Mouse (Mus musculus): ENCODE data around the gene Optn.
A peak's percentile ranks its signal among the peaks of the same experiment; 100 is the strongest.

Gene Optn

DNA sequence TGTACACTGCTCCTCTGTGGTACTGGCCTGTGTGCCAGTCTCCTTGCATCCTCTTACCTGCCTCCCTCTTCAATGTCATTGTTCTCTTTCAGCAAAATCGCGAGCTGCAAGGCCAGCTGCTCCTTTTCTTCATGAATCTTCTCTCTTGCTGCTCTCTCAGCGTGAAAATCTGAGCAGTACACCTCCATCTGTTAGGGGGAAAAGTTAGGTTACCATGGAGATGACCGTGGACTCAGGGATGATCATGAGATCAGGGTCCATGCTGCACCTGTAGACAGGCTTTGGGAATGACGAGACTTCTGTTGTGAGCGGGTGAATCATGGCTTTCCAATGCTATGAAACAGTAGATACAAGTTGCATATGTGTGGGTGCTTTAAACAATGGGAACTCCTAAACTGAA, 36.8 kb downstream of the Optn start:
- no peak for DNase-seq

DNA sequence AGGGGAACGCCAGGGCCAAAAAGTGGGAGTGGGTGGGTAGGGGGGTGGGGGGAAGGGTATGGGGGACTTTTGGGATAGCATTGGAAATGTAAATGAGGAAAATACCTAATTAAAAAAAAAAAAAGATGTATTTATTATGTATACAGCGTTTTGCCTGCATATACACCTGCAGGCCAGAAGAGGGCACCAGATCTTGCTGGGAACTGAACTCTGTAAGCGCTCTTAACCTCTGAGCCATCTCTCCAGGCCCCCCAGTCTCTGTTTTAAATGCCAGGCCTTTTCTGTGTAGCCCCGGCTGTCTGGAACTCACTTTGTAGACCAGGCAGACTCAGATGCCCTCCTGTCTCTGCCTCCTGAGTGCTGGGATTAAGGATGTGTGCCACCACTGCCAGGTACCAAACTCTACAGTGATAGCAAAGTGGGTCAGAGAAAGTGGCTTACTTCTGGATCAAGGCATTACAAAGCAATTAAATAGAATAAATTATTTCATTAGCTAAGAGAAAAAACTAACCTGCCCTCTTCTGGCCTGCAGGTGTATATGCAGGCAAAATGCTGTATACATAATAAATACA, 38.6 kb downstream of the Optn start:
- no peak for DNase-seq

GRCm38 (mm10) chr2:5023699-5024399, 40.0 kb downstream of the Optn start:
- no peak for DNase-seq

- DNase-seq, result no peak
Observed at GRCm38 (mm10) chr2:5023275-5023674, 40.6 kb downstream of the Optn start.

DNA sequence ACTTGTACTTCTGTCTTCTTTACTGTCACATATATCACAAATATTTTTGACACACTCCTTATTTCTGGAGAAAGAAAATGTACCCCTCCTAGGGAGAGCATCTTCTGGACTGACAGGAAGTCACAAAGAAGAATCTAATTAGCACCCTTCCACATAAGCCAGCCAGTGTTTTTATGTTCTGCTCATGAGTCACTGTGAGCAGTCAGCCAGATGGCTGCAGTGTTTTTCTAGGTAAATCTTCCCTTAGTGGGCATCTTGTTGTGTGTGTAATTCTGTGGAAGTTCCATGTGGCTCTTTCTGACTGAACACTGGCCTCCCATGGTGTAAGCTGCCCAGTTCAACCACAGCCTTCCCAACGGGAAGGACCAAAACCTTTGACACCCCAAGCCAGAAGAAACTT, 44.1 kb downstream of the Optn start:
- no peak for DNase-seq

DNA sequence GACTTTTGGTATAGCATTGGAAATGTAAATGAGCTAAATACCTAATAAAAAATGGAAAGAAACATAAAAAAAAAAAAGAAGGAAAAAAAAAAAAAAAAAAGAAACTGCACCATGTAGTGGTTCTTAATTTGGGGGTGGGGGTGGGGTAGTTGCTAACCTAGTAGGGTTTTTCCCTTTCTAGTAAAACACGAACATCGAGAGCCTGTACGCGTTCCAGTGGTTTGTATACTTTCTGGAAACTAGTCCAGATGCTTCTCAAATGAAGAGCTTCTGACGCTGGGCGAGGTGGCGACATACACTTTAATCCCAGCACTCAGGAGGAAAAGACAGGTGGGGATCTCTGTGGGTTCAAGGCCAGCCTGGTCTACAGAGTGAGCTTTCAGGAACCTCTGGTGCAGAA, 46.9 kb downstream of the Optn start:
- no peak for DNase-seq

DNA sequence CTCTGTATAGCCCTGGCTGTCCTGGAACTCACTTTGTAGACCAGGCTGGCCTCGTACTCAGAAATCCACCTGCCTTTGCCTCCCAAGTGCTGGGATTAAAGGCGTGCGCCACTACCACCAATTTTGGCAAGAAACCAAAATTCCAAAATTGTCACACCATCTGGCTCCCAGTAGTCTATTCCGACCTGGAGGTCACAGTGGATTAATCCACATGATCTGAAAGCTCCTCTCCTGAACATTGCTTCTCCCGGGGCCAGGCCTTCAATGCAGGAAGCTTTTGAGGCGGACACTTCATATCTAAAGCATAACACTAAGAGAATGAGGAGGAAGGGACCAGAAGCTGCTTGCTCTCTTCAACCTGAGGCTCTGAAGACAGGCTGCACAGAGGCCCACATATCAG, 48.3 kb downstream of the Optn start:
- DNase-seq, result no peak

- no peak for DNase-seq
Observed at GRCm38 (mm10) chr2:5014616-5015015, 49.2 kb downstream of the Optn start.

DNA sequence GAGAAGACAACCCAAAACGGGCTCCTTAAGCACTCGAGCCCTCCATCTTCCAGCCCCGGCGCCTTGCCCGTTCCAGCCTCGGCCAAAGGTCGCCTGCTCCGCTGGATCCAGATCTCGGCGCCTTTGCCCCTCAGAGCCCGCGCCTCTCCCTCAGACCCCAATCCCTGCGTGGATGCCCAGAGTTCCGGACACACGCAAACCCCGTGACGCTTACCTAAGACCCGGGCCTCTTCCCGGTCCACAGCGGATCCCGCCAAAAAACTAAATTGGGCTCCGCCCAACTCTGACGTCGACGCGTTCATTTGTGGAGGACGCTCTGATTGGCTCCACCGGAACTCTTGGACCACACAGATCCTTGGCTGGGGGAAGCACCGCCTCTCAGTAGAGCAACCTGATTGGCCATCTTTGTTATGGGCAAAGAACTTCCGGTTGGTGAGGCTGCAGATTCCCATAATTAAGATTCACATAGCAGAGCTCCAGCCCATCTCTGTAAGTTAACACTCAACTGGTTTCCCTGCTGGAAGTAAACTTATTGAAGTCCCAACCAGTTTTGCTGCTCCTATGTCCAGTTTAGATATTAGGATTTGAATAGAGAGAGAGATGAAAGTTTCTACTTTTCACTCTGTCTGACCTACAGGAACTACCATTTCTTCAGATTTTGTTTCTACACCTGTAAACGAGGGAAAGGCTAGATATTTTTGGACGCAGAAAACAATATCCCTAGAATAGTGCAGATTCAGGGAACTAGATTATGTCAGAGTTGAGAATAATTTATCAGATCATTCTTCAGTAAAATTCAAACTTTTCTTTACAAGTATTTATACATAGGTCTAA, 51.1 kb downstream of the Optn start, which contains the start of gene Mcm10:
Gene Mcm10, minus strand, starts transcription at position 301 of the 834 bp plus-strand sequence.
- peak; percentile 96 for DNase-seq

DNA sequence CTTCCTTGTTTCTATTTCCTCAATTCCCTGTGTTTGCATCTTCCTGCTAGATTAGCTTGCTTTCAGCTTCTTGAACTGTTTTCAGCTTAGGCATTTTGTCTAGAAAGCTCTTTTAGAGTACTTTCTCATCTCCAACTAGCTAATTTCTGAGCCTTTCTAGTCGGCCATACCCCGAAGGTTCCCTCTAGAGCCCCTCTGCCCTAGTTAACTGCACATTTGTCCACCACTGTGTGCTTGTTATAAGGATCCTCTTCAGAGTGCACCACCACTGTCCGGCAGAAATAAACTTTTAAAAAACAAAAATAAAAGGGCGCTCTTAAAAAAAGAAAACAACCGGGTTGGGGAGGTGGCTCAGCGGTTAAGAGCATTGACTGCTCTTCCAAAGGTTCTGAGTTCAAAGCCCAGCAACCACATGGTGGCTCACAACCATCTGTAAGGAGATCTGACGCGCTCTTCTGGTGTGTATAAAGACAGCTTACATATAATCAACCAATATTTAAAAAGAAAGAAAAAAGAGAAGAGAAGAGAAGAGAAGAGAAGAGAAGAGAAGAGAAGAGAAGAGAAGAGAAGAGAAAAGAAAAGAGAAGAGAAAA, 51.9 kb downstream of the Optn start:
- no peak for DNase-seq

DNA sequence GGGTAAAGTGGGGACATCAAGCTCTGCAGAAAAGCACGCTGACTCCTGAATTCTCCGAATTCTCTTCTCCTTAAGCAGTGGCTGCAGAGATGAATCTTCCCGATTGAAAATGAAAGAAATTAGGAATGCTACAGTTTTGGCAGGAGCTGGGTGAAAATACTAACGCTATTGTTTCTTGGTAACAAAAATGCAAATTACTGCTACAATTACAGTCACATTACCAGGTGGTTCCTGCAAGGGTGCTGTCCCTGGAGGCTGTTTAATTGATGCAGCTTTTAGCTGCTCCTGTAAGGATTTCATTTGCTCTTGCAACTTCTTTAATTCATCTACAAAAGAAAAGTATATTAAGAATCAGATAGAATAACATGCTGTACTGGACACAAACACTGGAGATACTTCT, 56.7 kb downstream of the Optn start:
- DNase-seq, result no peak

DNA sequence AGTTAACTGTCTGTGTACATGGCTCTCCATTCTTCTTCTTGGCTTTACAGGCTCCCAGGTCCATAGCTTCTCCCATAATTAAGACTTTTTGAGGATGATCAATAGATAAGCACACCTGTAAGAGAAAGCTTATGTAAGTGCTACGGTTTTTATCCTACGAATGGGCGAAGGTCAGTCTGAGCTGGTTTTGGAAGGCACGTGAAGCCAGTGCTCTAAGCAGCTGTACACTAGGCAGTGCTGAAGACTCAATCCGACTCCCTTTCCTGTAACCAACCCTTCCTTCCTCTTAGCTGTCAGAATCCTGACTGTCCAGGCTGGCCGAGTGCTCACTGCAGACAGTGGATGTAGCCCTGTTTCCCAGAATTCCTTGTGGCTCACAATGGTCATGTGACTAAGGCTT, 62.6 kb downstream of the Optn start:
- DNase-seq, result no peak

DNA sequence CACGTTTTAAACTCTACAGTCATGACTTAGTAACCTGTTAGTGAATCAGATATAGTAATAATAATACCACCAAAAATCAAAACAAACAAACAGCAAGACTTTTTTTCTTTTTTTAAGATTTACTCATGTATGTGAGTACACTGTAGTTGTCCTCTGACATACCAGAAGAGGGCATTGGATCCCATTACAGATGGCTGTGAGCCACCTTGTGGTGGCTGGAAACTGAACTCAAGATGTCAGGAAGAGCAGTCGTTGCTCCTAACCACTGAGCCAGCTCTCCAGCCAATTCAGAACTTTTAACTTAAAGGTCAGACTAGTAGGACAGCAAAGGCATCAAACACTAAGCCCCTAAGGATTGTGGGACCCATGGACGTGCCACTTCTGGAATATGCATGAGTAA, 64.9 kb downstream of the Optn start:
- DNase-seq, result peak; percentile 48

- DNase-seq, result peak; percentile 92
Observed at GRCm38 (mm10) chr2:4996421-4996824, 67.4 kb downstream of the Optn start.

GRCm38 (mm10) chr2:4995646-4996045, 68.2 kb downstream of the Optn start:
- peak; percentile 36 for DNase-seq

- DNase-seq, result peak; percentile 76
Observed at GRCm38 (mm10) chr2:4994436-4994835, 69.4 kb downstream of the Optn start.

- DNase-seq, result no peak
Observed at GRCm38 (mm10) chr2:4993584-4993983, 70.3 kb downstream of the Optn start.

- peak; percentile 30 for DNase-seq
Observed at GRCm38 (mm10) chr2:4988826-4989424, 74.9 kb downstream of the Optn start.

DNA sequence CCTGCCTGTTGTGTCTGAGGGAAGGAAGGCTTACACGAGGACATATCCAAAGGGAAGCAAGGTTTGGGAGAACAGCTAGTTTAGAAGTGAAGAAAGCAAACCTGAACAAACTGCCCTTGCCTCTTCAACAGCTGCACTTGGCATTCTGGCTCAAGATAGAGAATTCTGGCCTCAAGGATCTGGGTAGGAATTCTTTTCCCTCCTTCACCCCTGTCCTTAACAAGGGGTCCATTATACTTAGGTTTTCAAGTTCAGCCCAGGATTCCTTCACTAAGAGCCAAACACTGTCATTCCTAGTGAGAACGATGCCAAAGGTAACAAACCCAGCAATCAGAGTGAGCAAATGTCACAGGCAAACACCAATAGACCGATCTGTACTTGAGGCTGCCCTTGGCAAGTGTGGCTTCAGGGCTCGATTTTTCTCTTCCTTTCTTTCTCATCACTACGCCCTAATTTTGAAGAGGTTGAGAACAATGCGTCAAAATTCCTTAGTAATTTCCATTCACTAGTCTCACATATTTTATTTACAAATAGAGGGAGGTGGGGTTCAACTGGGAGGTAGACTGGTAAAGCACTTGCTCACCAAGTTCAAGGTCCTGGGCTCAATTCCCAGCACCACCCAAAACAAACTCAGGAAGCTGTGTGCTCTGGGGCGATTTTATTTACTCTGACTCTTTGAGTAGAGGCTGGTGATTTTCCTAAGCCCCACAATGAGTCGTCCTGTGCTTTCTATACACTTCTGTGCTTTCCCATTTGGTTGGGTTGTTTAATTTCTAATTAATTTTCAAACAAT, 76.3 kb downstream of the Optn start:
- no peak for DNase-seq

DNA sequence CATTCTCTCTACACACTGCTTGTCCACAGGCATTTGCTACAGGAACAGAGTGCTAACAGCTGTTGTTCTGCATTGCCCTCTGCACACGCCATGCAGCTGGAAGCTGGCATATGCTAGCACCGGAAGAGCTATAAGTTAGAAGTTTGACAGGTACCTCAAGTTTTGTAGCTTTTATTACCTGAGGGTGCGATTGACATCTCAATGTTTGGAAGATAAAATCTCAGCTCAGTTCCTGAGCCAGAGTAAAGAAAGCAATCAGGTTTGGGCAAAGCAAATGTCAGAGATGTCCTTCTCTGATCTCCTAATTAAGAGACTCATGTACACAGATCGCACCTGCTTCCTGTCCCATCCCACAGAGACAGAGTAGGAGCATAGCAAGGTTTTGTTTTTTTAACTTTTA, 77.1 kb downstream of the Optn start:
- no peak for DNase-seq

GRCm38 (mm10) chr2:4985000-4985399, 78.9 kb downstream of the Optn start:
- no peak for DNase-seq

- DNase-seq, result no peak
Observed at GRCm38 (mm10) chr2:4983987-4984386, 79.9 kb downstream of the Optn start.
